In genomic region chr10:118870201-118870980, GRCm38 (mm10) we compare ENCODE assay signal across 8 mouse cellular contexts. TPM values are rescaled to one million over a fixed set of nuclear protein-coding genes. Genes with fewer than 3 reads are reported as not detected.
DNase-seq lines count a peak whose midpoint lies in the region; ATAC-seq and TF ChIP-seq lines count a peak whose summit lies in the region.

Gene Dyrk2 (minus strand): TSS chr10:118870209.

- WGBS in hindbrain, embryonic 15.5 days: 4% methylated on average over 16 of the region's 16 CpGs
- WGBS in midbrain, embryonic 11.5 days: 5% methylated on average over 16 of the region's 16 CpGs

- peak within 1 kb of the TSS; percentile 54 for H3K4me3 ChIP-seq in testis, adult 2 months (ENCODE audit: control insufficient read depth, low read depth, low read length)
- H3K4me3 ChIP-seq in hindbrain, embryonic 15.5 days: peak within 1 kb of the TSS; percentile 97
- peak within 1 kb of the TSS; percentile 97 for H3K4me3 ChIP-seq in midbrain, embryonic 11.5 days (ENCODE audit: low read depth, low read length)

- intact Hi-C loops in left cerebral cortex, postnatal 4 days (cut with DNase I): no loop called here

- no peak for DNase-seq in testis, postnatal 14 days (ENCODE audit: low spot score)
- DNase-seq in cerebellum, adult 8-10 months: peak; percentile 32
- DNase-seq in gastrocnemius, adult 8-10 months (ENCODE audit: low spot score in 2 of 2): no peak
- DNase-seq in left cerebral cortex, postnatal 4 days: peak; percentile 41
- peak; percentile 92 for DNase-seq in midbrain, embryonic 11.5 days (ENCODE audit: low spot score, missing footprints)

- H3K27me3 ChIP-seq in testis, adult 2 months (ENCODE audit: control insufficient read depth, insufficient read depth, low read length): no peaks in the 10 kb centered on the region
- no peaks in the 10 kb centered on the region for H3K27me3 ChIP-seq in hindbrain, embryonic 15.5 days
- no peaks in the 10 kb centered on the region for H3K27me3 ChIP-seq in midbrain, embryonic 11.5 days (ENCODE audit: control insufficient read depth, insufficient read depth, low read length)

- H3K27ac ChIP-seq in testis, adult 2 months (ENCODE audit: control insufficient read depth, insufficient read depth, low read depth, low read length): no peak within 1 kb of the TSS
- peak within 1 kb of the TSS; percentile 97 for H3K27ac ChIP-seq in hindbrain, embryonic 15.5 days (replicated peaks)
- H3K27ac ChIP-seq in midbrain, embryonic 11.5 days (ENCODE audit: low read depth, low read length): peak within 1 kb of the TSS; percentile 94

- H3K9me3 ChIP-seq in hindbrain, embryonic 15.5 days: no peaks in the 10 kb centered on the region
- no peaks in the 10 kb centered on the region for H3K9me3 ChIP-seq in midbrain, embryonic 11.5 days (ENCODE audit: control insufficient read depth, low read length)

- H3K36me3 ChIP-seq in testis, adult 2 months (ENCODE audit: control insufficient read depth, insufficient read depth, low read length): no peaks in the 10 kb centered on the region
- H3K36me3 ChIP-seq in hindbrain, embryonic 15.5 days: no peaks in the 10 kb centered on the region
- H3K36me3 ChIP-seq in midbrain, embryonic 11.5 days (ENCODE audit: control insufficient read depth, insufficient read depth, low read length): no peaks in the 10 kb centered on the region

- no peak for TF ChIP-seq POLR2A in testis, adult 2 months (IDR thresholded peaks at IDR 0.05; ENCODE audit: control insufficient read depth, low read depth, low read length)

- H3K9ac ChIP-seq in hindbrain, embryonic 15.5 days: peak within 1 kb of the TSS; percentile 95
- H3K9ac ChIP-seq in midbrain, embryonic 11.5 days (ENCODE audit: low read length): peak within 1 kb of the TSS; percentile 99

- no peak; the same call in 1 of the 2 replicates for ATAC-seq in hindbrain, embryonic 15.5 days (ENCODE audit: low FRiP score, low read depth)
- no peak; the same call in 1 of the 2 replicates for ATAC-seq in midbrain, embryonic 11.5 days (ENCODE audit: low FRiP score)
- ATAC-seq in frontal cortex, adult (ENCODE audit: low TSS enrichment): no peak

- H3K4me2 ChIP-seq in hindbrain, embryonic 15.5 days: peak within 1 kb of the TSS; percentile 91
- H3K4me2 ChIP-seq in midbrain, embryonic 11.5 days: peak within 1 kb of the TSS; percentile 80

- no peak for TF ChIP-seq CTCF in testis, adult 2 months (IDR thresholded peaks at IDR 0.05; ENCODE audit: control insufficient read depth, insufficient read depth, insufficient replicate concordance, low read depth, low read length)

- peaks cover 7% of the 10 kb centered on the region for H3K4me1 ChIP-seq in testis, adult 2 months (ENCODE audit: control insufficient read depth, insufficient read depth, low read length)
- peaks cover 29% of the 10 kb centered on the region for H3K4me1 ChIP-seq in hindbrain, embryonic 15.5 days (replicated peaks)
- peaks cover 27% of the 10 kb centered on the region for H3K4me1 ChIP-seq in midbrain, embryonic 11.5 days (ENCODE audit: control insufficient read depth, insufficient read depth, low read length)

RNA-seq across cellular contexts. Expression of gene Dyrk2, which starts in this region (rescaled TPM):
- polyA plus RNA-seq in testis, adult 2 months (2012; rRNA removed): 18.8 and 21.6 TPM in 2 replicates
- 10 to 100 TPM; 36.5 to 88.3 (median 52.5) TPM for total RNA-seq in gastrocnemius, adult 8-10 months (2022)
- 10.9 and 12.4 TPM in 2 replicates for polyA plus RNA-seq in hindbrain, embryonic 15.5 days (2015; fragmentation: Nextera tagmentation; extraction: Ambion mirVana)
- 10 to 100 TPM; 96.8 to 99.8 TPM for total RNA-seq in left cerebral cortex, postnatal 4 days (2021)
- polyA plus RNA-seq in midbrain, embryonic 11.5 days (2014; fragmentation: Nextera tagmentation; extraction: Ambion mirVana): 12.1 and 12.4 TPM in 2 replicates

Comparison
In these comparisons a context has a peak if more than half of its experiments do, and no peak if none do; other contexts are left out.
1. DNase-seq: peak in cerebellum, adult 8-10 months (single experiment), left cerebral cortex, postnatal 4 days (single experiment) and midbrain, embryonic 11.5 days (single experiment); none in testis, postnatal 14 days (single experiment) and gastrocnemius, adult 8-10 months (0 of 2).
2. Peak in every context shown above with its lines, with median percentiles within 50 percentile points of each other: H3K4me3 ChIP-seq.